Mouse (Mus musculus) stomach, embryonic 16.5 days (tissue): ENCODE measurements around the gene Bend3. TPM values are rescaled to one million over a fixed set of nuclear protein-coding genes. Genes with fewer than 3 reads are reported as not detected.
A peak's percentile ranks its signal among the peaks of the same experiment; 100 is the strongest.

ENCODE experiments used
- ATAC-seq: fragments of 200-750 bp; cut with Nextera tagmentation; 2 replicates; pipeline ENCODE4 v1.8.0; 2017; ENCODE audit warnings: moderate number of reproducible peaks, moderate TSS enrichment; ENCODE audit not compliant: insufficient read depth, low FRiP score
- H3K27ac ChIP-seq: fragments of 300-500 bp; sonication (generic); 2 replicates; pipeline ENCODE4 v1.5.1; 2014; ENCODE audit warnings: low read length
- H3K27me3 ChIP-seq: fragments of 300-500 bp; sonication (generic); 2 replicates; pipeline ENCODE4 v1.6.1; 2014; ENCODE audit warnings: low read length, control low read depth, mixed read lengths; ENCODE audit not compliant: control insufficient read depth, insufficient read depth
- H3K36me3 ChIP-seq: fragments of 300-500 bp; sonication (generic); 2 replicates; pipeline ENCODE4 v1.6.1; 2014; ENCODE audit warnings: low read length; ENCODE audit not compliant: control insufficient read depth, insufficient read depth
- H3K4me1 ChIP-seq: fragments of 300-500 bp; sonication (generic); 2 replicates; pipeline ENCODE4 v1.6.1; 2014; ENCODE audit warnings: low read length, control low read depth, mixed read lengths; ENCODE audit not compliant: control insufficient read depth, insufficient read depth
- H3K4me2 ChIP-seq: fragments of 300-500 bp; sonication (generic); 2 replicates; pipeline ENCODE4 v1.6.1; 2014; ENCODE audit warnings: low read depth, low read length, mixed read lengths
- H3K4me3 ChIP-seq: fragments of 300-500 bp; sonication (generic); replicated peaks from 2 replicates; pipeline ENCODE4 v1.5.1; 2014; ENCODE audit warnings: mild to moderate bottlenecking, low read length
- H3K9ac ChIP-seq: fragments of 300-500 bp; sonication (generic); 2 replicates; pipeline ENCODE4 v1.6.1; 2014; ENCODE audit warnings: low read length
- H3K9me3 ChIP-seq: fragments of 300-500 bp; sonication (generic); replicated peaks from 2 replicates; pipeline ENCODE4 v1.6.1; 2016; ENCODE audit warnings: low read length, control low read depth; ENCODE audit not compliant: control insufficient read depth
- WGBS: fragments of 180-500 bp; shearing (Covaris S2); extraction: QIAGEN DNeasy Blood & Tissue Kit; methylation state at CpG from one replicate; pipeline ENCODE4 v1.1.7; 2014; 5-methylcytosine and 5-hydroxymethylcytosine counted together
- polyA plus RNA-seq: library from polyadenylated mRNA; unstranded; fragments of >200 nt; fragmentation: Nextera tagmentation; extraction: Ambion mirVana; gene quantifications from 2 replicates; pipeline ENCODE4 v1.2.1, GENCODE M21; 2015

Bend3 gene
- 1.8 and 2.5 TPM in 2 replicates for polyA plus RNA-seq

- H3K4me2 ChIP-seq = peak within 1 kb of the TSS; percentile 76
- peak within 1 kb of the TSS; percentile 96 for H3K27ac ChIP-seq
- no peaks in the 10 kb centered on the region for H3K9me3 ChIP-seq
- no peaks in the 10 kb centered on the region for H3K27me3 ChIP-seq
- peak within 1 kb of the TSS; percentile 94 for H3K9ac ChIP-seq
- peak within 1 kb of the TSS; percentile 70 for H3K4me3 ChIP-seq
- H3K4me1 ChIP-seq = peaks cover 21% of the 10 kb centered on the region
- no peaks in the 10 kb centered on the region for H3K36me3 ChIP-seq
- ATAC-seq = peak; percentile 71
- under 1% methylated on average over 80 of the region's 101 CpGs for WGBS
These were observed at the start of gene Bend3 for GRCm38 (mm10) chr10:43478751-43479435. Gene Bend3 (plus strand): TSS chr10:43478831.

- H3K9ac ChIP-seq = no peak overlapping the region
- H3K9me3 ChIP-seq = no peaks in the 10 kb centered on the region
- no peak overlapping the region for H3K4me3 ChIP-seq
- no peak overlapping the region for H3K4me2 ChIP-seq
- 86% methylated on average over 5 of the region's 5 CpGs for WGBS
- H3K36me3 ChIP-seq = no peaks in the 10 kb centered on the region
- no peaks in the 10 kb centered on the region for H3K4me1 ChIP-seq
- H3K27me3 ChIP-seq = no peaks in the 10 kb centered on the region
- H3K27ac ChIP-seq = no peak overlapping the region
- no peak for ATAC-seq
These were observed 48.0 kb upstream of the Bend3 start for GRCm38 (mm10) chr10:43430606-43431005.

DNA sequence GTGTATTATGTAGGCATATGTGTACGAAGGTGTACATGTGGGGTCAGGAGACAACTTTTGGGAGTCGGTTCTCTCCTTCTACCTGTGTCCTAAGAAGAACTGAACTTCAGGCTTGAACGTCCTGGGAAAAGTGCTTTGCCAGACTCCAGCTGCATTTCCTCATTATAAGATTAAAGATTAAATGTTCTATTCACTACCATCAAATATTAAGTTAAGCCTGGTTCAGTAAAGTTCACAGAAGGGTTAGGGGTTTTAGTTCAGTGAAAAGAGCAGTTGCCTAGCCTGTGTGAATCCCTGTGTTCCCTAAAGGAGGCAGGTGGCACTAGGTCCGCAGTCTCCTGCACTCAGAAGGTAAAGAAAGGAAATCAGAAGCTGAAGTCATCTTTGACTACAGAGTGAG, 44.3 kb upstream of the Bend3 start:
- no peak overlapping the region for H3K27ac ChIP-seq

GRCm38 (mm10) chr10:43435757-43436156, 42.9 kb upstream of the Bend3 start:
- Histone ChIP-seq H3K27me3 (no peaks in the 10 kb centered on the region), H3K9ac (no peak overlapping the region), H3K9me3 (no peaks in the 10 kb centered on the region), H3K36me3 (no peaks in the 10 kb centered on the region), H3K4me3 (no peak overlapping the region), H3K27ac (no peak overlapping the region), H3K4me2 (no peak overlapping the region), H3K4me1 (no peaks in the 10 kb centered on the region; the same call in 1 of the 2 replicates)
- no peak for ATAC-seq
- WGBS = 86% methylated on average over 3 of the region's 3 CpGs

More for the DNA sequence above, 44.3 kb upstream of the Bend3 start:
- Histone ChIP-seq H3K4me3 (no peak overlapping the region), H3K9me3 (no peaks in the 10 kb centered on the region), H3K9ac (no peak overlapping the region), H3K4me2 (no peak overlapping the region), H3K36me3 (no peaks in the 10 kb centered on the region), H3K4me1 (no peaks in the 10 kb centered on the region; the same call in 1 of the 2 replicates), H3K27me3 (no peaks in the 10 kb centered on the region)
- no peak for ATAC-seq
- 68% methylated on average over 4 of the region's 4 CpGs for WGBS

GRCm38 (mm10) chr10:43439492-43439941, 39.1 kb upstream of the Bend3 start:
- no peak for ATAC-seq
- Histone ChIP-seq H3K4me3 (no peak overlapping the region), H3K27me3 (no peaks in the 10 kb centered on the region), H3K27ac (no peak overlapping the region; the same call in 1 of the 2 replicates), H3K4me1 (no peaks in the 10 kb centered on the region; the same call in 1 of the 2 replicates), H3K36me3 (no peaks in the 10 kb centered on the region), H3K4me2 (no peak overlapping the region), H3K9ac (no peak overlapping the region), H3K9me3 (no peaks in the 10 kb centered on the region)
- 40% methylated on average over 7 of the region's 7 CpGs for WGBS

GRCm38 (mm10) chr10:43440050-43440449, 38.6 kb upstream of the Bend3 start:
- H3K27ac ChIP-seq = 0 out of 2 replicates have a peak overlapping the region, but pooled peaks have one; percentile 13
- H3K27me3 ChIP-seq = no peaks in the 10 kb centered on the region
- no peak for ATAC-seq
- no peaks in the 10 kb centered on the region for H3K9me3 ChIP-seq
- H3K4me2 ChIP-seq = no peak overlapping the region
- H3K4me3 ChIP-seq = no peak overlapping the region
- H3K36me3 ChIP-seq = no peaks in the 10 kb centered on the region
- no peaks in the 10 kb centered on the region; the same call in 1 of the 2 replicates for H3K4me1 ChIP-seq
- 39% methylated on average over 13 of the region's 13 CpGs for WGBS
- no peak overlapping the region for H3K9ac ChIP-seq

GRCm38 (mm10) chr10:43440981-43441740, 37.5 kb upstream of the Bend3 start:
- Histone ChIP-seq H3K9ac (no peak overlapping the region), H3K36me3 (no peaks in the 10 kb centered on the region), H3K4me3 (no peak overlapping the region), H3K4me2 (no peak overlapping the region), H3K27ac (0 out of 2 replicates have a peak overlapping the region, but pooled peaks have one; percentile 40), H3K4me1 (no peaks in the 10 kb centered on the region; the same call in 1 of the 2 replicates), H3K9me3 (no peaks in the 10 kb centered on the region), H3K27me3 (no peaks in the 10 kb centered on the region)
- WGBS = 42% methylated on average over 15 of the region's 15 CpGs
- ATAC-seq = peak; percentile 70

DNA sequence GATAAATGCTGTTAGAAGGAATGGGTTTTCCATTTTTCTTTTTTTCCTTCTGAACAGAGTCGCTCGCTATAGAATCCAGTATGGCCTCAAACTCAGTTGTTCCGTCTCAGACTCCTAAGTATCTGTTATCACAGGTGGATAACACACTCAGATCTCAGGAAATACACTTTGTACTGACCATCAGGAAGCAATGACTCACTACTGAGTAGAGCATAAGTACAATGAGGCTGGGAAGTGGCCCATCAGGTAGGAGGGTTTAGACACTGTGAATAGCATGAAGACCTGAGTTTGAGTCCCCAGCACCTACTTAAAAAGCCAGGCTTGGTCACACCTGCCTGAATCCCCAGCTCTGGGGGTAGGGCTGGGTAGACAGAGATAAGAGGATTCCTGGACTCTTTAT, 30.0 kb upstream of the Bend3 start:
- Histone ChIP-seq H3K9ac (no peak overlapping the region), H3K27ac (no peak overlapping the region), H3K27me3 (no peaks in the 10 kb centered on the region), H3K36me3 (no peaks in the 10 kb centered on the region), H3K9me3 (no peaks in the 10 kb centered on the region), H3K4me2 (no peak overlapping the region), H3K4me3 (no peak overlapping the region), H3K4me1 (peaks cover 2% of the 10 kb centered on the region; the same call in 1 of the 2 replicates)
- ATAC-seq = no peak
- WGBS = 89% methylated on average over 3 of the region's 3 CpGs
